Mouse (Mus musculus): ENCODE results near the gene Usmg5.

- TF ChIP-seq POLR2A (IDR thresholded peaks at IDR 0.05; ENCODE audit: borderline replicate concordance, extremely low read depth, low read depth, low read length) (no peak), CTCF (IDR thresholded peaks at IDR 0.05; ENCODE audit: insufficient read depth, low read length) (no peak)
Measured at GRCm38 (mm10) chr19:47046343-47046742, 44.1 kb downstream of the Usmg5 start.
